Mouse (Mus musculus) R1 (cell line): ENCODE results near the gene Ttll11.

Experiments used
- DNase-seq: peaks from one replicate; pipeline ENCODE4 v3.0.0-alpha.2; 2018; ENCODE audit warnings: low read depth, low spot score

Gene Ttll11

GRCm38 (mm10) chr2:35768538-35769238 lies 211.0 kb downstream of the Ttll11 start:
- no peak for DNase-seq

GRCm38 (mm10) chr2:35767834-35768537 lies 211.7 kb downstream of the Ttll11 start:
- DNase-seq = no peak

GRCm38 (mm10) chr2:35764328-35764727 lies 215.4 kb downstream of the Ttll11 start:
- no peak for DNase-seq

GRCm38 (mm10) chr2:35763818-35764217 lies 215.9 kb downstream of the Ttll11 start:
- peak; percentile 54 for DNase-seq

GRCm38 (mm10) chr2:35761458-35761857 lies 218.3 kb downstream of the Ttll11 start:
- DNase-seq = no peak

GRCm38 (mm10) chr2:35760867-35761266 lies 218.8 kb downstream of the Ttll11 start:
- DNase-seq = no peak

GRCm38 (mm10) chr2:35760352-35760751 lies 219.4 kb downstream of the Ttll11 start:
- no peak for DNase-seq

GRCm38 (mm10) chr2:35756467-35756866 lies 223.2 kb downstream of the Ttll11 start:
- DNase-seq = no peak

- DNase-seq = no peak
Measured at GRCm38 (mm10) chr2:35751781-35752505, 227.8 kb downstream of the Ttll11 start.

- DNase-seq = no peak
Measured at GRCm38 (mm10) chr2:35750533-35751141, 229.1 kb downstream of the Ttll11 start.

GRCm38 (mm10) chr2:35747371-35748035 lies 232.2 kb downstream of the Ttll11 start:
- no peak for DNase-seq

GRCm38 (mm10) chr2:35746638-35747037 lies 233.1 kb downstream of the Ttll11 start:
- DNase-seq = no peak

- no peak for DNase-seq
Measured at GRCm38 (mm10) chr2:35745876-35746275, 233.8 kb downstream of the Ttll11 start.

GRCm38 (mm10) chr2:35739669-35740254 lies 240.0 kb downstream of the Ttll11 start:
- peak; percentile 56 for DNase-seq

GRCm38 (mm10) chr2:35737467-35738027 lies 242.2 kb downstream of the Ttll11 start:
- no peak for DNase-seq

- peak; percentile 52 for DNase-seq
Measured at GRCm38 (mm10) chr2:35736061-35736460, 243.7 kb downstream of the Ttll11 start.

GRCm38 (mm10) chr2:35735001-35735400 lies 244.7 kb downstream of the Ttll11 start:
- peak; percentile 65 for DNase-seq

GRCm38 (mm10) chr2:35731671-35732449 lies 247.9 kb downstream of the Ttll11 start:
- DNase-seq = no peak

- peak; percentile 48 for DNase-seq
Measured at GRCm38 (mm10) chr2:35729077-35730065, 250.3 kb downstream of the Ttll11 start.
